In the genomic region with DNA sequence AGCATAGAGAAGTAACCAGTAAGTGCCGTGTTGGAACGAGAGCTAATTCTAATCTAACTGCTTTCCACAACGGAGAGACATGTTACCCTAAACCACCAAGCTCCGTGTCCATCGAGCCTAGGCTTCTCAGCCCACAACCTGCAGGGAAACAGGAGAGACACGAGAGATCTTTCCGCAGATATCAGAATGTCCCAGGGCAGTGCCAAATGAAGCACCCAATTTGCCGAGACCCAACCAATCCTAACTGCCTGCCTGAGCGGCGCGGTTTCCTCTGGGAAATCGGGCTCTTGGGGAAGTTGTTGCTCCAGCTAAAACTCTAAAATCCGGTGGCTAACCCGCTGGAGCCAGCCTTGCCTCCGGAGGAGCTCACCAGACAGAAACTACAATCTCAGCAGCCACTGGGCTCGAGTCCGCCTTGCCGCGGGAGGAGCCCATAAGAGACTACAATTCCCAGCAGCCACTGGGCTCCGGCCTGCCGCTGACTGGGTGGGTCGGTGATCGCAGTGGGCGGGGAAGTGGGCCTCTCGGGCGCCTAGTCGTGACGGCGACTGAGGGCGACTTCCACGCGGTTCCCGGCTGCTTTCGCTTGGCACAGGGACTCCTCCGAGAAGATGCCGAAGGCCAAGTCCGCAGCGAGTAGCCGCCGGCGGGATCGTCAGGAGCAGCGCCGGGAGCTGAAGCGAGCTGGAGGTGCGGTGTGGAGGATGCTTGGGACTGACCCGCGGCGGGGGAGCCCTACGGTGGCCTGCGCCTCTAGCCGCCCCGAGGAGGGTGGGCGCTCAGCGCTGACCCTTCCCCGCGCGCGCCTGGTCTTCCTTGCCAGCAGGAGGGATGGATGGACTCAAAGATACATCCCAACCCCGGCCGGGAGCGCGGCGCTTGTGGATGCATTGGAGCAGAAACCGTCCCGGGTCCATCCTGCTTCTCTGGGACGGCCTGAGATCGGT, we compare ENCODE assay signal across 8 mouse cellular contexts. TPM values are rescaled to one million over a fixed set of nuclear protein-coding genes. Genes with fewer than 3 reads are reported as not detected.
DNase-seq lines count a peak whose midpoint lies in the region; ATAC-seq lines count a peak whose summit lies in the region.

A gene (plus strand): TSS at position 534 of the 947 bp plus-strand sequence.

- peaks cover 17% of the 10 kb centered on the region for H3K79me2 ChIP-seq in macrophage (ENCODE audit: inconsistent target)

- ATAC-seq in hindbrain, embryonic 16.5 days, result peak; percentile 99

- H3K27ac ChIP-seq in hindbrain, embryonic 16.5 days (ENCODE audit: low read depth, low read length), result peak within 1 kb of the TSS; percentile 73
- H3K27ac ChIP-seq in macrophage, result peak within 1 kb of the TSS; percentile 70

- peaks cover 16% of the 10 kb centered on the region for H3K4me1 ChIP-seq in hindbrain, embryonic 16.5 days (ENCODE audit: control insufficient read depth, insufficient read depth, low read depth, low read length)

- peak within 1 kb of the TSS; percentile 77 for H3K4me2 ChIP-seq in hindbrain, embryonic 16.5 days (ENCODE audit: low read length)

- H3K9ac ChIP-seq in hindbrain, embryonic 16.5 days (ENCODE audit: low read depth, low read length), result peak within 1 kb of the TSS; percentile 91

- WGBS in hindbrain, embryonic 16.5 days, result under 1% methylated on average over 61 of the region's 68 CpGs
- under 1% methylated on average over 68 of the region's 68 CpGs for WGBS in macrophage (ENCODE audit: missing documents)

- peak; percentile 88 for DNase-seq in WW6 (ENCODE audit: low read depth, low spot score)
- DNase-seq in cerebellum, postnatal 4 days (ENCODE audit: low spot score in 2 of 2), result peak; percentile 87 to 92
- DNase-seq in gastrocnemius, adult 18-20 months (ENCODE audit: low spot score), result peak; percentile 96
- peak; percentile 96 to 97 for DNase-seq in left cerebral cortex, adult 18-20 months (ENCODE audit: low spot score in 2 of 2)
- DNase-seq in right cerebral cortex, adult 18-20 months, result peak; percentile 98
- DNase-seq in urinary bladder, postnatal 10 days (ENCODE audit: low spot score), result peak; percentile 83

- no peaks in the 10 kb centered on the region for H3K9me3 ChIP-seq in hindbrain, embryonic 16.5 days (ENCODE audit: control insufficient read depth, low read length)

- H3K4me3 ChIP-seq in hindbrain, embryonic 16.5 days (ENCODE audit: low read length), result peak within 1 kb of the TSS; percentile 82
- peak within 1 kb of the TSS; percentile 72 for H3K4me3 ChIP-seq in macrophage (ENCODE audit: inconsistent target)

- H3K27me3 ChIP-seq in hindbrain, embryonic 16.5 days (replicated peaks; ENCODE audit: control insufficient read depth, insufficient read depth, low read length), result no peaks in the 10 kb centered on the region

- H3K36me3 ChIP-seq in hindbrain, embryonic 16.5 days (ENCODE audit: control insufficient read depth, insufficient read depth, low read length), result peaks cover 4% of the 10 kb centered on the region
- peaks cover 8% of the 10 kb centered on the region for H3K36me3 ChIP-seq in macrophage (ENCODE audit: inconsistent target)

RNA-seq across cellular contexts. Expression of the gene that starts here (rescaled TPM):
- total RNA-seq in gastrocnemius, adult 18-20 months (2021), result 1 to 10 TPM; 6.6 TPM
- 38.7 and 39.3 TPM in 2 replicates for polyA plus RNA-seq in hindbrain, embryonic 16.5 days (2015; fragmentation: Nextera tagmentation; extraction: Ambion mirVana)
- total RNA-seq in left cerebral cortex, adult 18-20 months (2021), result 10 to 100 TPM; 18.9 to 23.9 TPM
- 10 to 100 TPM in 19 of 26 experiments, 1 to 10 TPM in 7; 3.4 to 35.1 (median 15.1) TPM for total RNA-seq in macrophage (2018; cell fraction: chromatin; rRNA removed)
- total RNA-seq in macrophage (2018; cell fraction: cytosol; rRNA removed), result 1 to 10 TPM; 1.9 to 6.2 (median 4.2) TPM
- 10 to 100 TPM in 9 of 26 experiments, 1 to 10 TPM in 17; 3.5 to 25.8 (median 8.0) TPM for total RNA-seq in macrophage (2018; cell fraction: nucleus; rRNA removed)
- polyA plus RNA-seq in macrophage (2018), result 4.1 to 13.2 TPM (median 5.3 TPM) in 3 replicates

Comparison
In these comparisons a context has a peak if more than half of its experiments do, and no peak if none do; other contexts are left out.
1. Peak in every context shown above with its lines: DNase-seq, ATAC-seq, H3K4me3 ChIP-seq and H3K27ac ChIP-seq.